Mouse (Mus musculus): Measurements from ENCODE around the gene Zfp82.

GRCm38 (mm10) chr7:30025358-30025757, 47.3 kb downstream of the Zfp82 start:
- TF ChIP-seq CTCF (IDR thresholded peaks at IDR 0.05; ENCODE audit: low read depth) (peak; percentile 40; the same call in 1 of the 2 replicates), EP300 (IDR thresholded peaks at IDR 0.05; ENCODE audit: low read depth) (no peak)

Measured in liver, embryonic 14.5 days (tissue).